Mouse (Mus musculus): ENCODE results near the gene Sh3yl1.

DNA sequence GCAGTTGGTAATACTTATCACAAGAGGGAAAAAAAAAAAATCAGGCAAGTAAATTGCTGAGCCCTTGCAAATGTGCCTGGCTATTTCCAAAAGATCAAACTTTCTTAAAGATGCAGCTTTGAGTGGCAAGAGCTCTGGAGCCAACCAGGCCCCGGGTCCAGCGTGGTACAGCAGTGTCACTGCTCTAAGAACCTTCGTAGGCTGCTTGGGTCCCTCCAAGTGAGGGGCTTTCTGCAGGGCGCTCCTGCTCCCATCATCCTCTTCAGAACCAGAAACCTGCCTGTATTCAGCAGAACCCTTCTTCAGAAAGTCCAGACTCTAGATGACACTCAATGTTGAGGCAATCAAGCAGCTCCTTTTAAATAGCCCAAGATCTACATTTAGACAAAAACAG lies 27.9 kb upstream of the Sh3yl1 start:
- TF ChIP-seq CTCF (conservative IDR thresholded peaks at IDR 0.05 in 1 of 2, IDR thresholded peaks at IDR 0.05 in 1 of 2; ENCODE audit: low read depth in 2 of 2, low read length in 2 of 2) (no peak), RAD21 (IDR thresholded peaks at IDR 0.05; ENCODE audit: low read depth, low read length) (no peak)

Measured in CH12.LX (cell line).